Mouse (Mus musculus): ENCODE data around the gene Fshr. TPM values are rescaled to one million over a fixed set of nuclear protein-coding genes. Genes with fewer than 3 reads are reported as not detected.
A peak's percentile ranks its signal among the peaks of the same experiment; 100 is the strongest.

Gene Fshr
- total and polyA plus RNA-seq, 2 experiments from 2014 or later = not detected

- TF ChIP-seq CTCF (IDR thresholded peaks at IDR 0.05; ENCODE audit: low read depth) = no peak
- H3K9ac ChIP-seq = no peak overlapping the region
- H3K4me3 ChIP-seq (ENCODE audit: low read depth, low read length) = no peak overlapping the region
- no peaks in the 10 kb centered on the region for H3K9me3 ChIP-seq (ENCODE audit: low read length)
- H3K4me2 ChIP-seq (ENCODE audit: low read depth) = no peak overlapping the region
- peak; percentile 65 for ATAC-seq
- H3K27ac ChIP-seq (ENCODE audit: low read depth, low read length) = peak overlapping the region; percentile 71
- no peaks in the 10 kb centered on the region for H3K36me3 ChIP-seq (ENCODE audit: insufficient read depth)
- H3K4me1 ChIP-seq (ENCODE audit: insufficient read depth) = peaks cover 7% of the 10 kb centered on the region
- H3K27me3 ChIP-seq (ENCODE audit: insufficient read depth, low read length) = no peaks in the 10 kb centered on the region
- peak; percentile 19 for DNase-seq
- WGBS = 12% methylated on average over 4 of the region's 4 CpGs
Observed at GRCm38 (mm10) chr17:88938153-88938681, 262.3 kb downstream of the Fshr start.

- DNase-seq = peak; percentile 76
- TF ChIP-seq CTCF (IDR thresholded peaks at IDR 0.05; ENCODE audit: low read depth) = 0 out of 2 replicates have a peak, but pooled peaks have one; percentile 11
- Histone ChIP-seq H3K4me3 (ENCODE audit: low read depth, low read length) (no peak overlapping the region), H3K27me3 (ENCODE audit: insufficient read depth, low read length) (no peaks in the 10 kb centered on the region), H3K4me1 (ENCODE audit: insufficient read depth) (peaks cover 7% of the 10 kb centered on the region), H3K9me3 (ENCODE audit: low read length) (no peaks in the 10 kb centered on the region), H3K27ac (ENCODE audit: low read depth, low read length) (peak overlapping the region; percentile 71), H3K36me3 (ENCODE audit: insufficient read depth) (no peaks in the 10 kb centered on the region), H3K4me2 (ENCODE audit: low read depth) (no peak overlapping the region), H3K9ac (no peak overlapping the region)
- WGBS = 4% methylated on average over 7 of the region's 7 CpGs
- ATAC-seq = peak; percentile 98
Observed at GRCm38 (mm10) chr17:88937341-88938152, 262.9 kb downstream of the Fshr start.

- WGBS = 20% methylated on average over 3 of the region's 3 CpGs
- DNase-seq (peak; percentile 26), ATAC-seq (no peak)
- Histone ChIP-seq H3K9ac (no peak overlapping the region), H3K4me3 (ENCODE audit: low read depth, low read length) (no peak overlapping the region), H3K36me3 (ENCODE audit: insufficient read depth) (no peaks in the 10 kb centered on the region), H3K9me3 (ENCODE audit: low read length) (no peaks in the 10 kb centered on the region), H3K4me1 (ENCODE audit: insufficient read depth) (peaks cover 7% of the 10 kb centered on the region), H3K27ac (ENCODE audit: low read depth, low read length) (peak overlapping the region; percentile 71), H3K4me2 (ENCODE audit: low read depth) (no peak overlapping the region), H3K27me3 (ENCODE audit: insufficient read depth, low read length) (no peaks in the 10 kb centered on the region)
- no peak for TF ChIP-seq CTCF (IDR thresholded peaks at IDR 0.05; ENCODE audit: low read depth)
Observed at GRCm38 (mm10) chr17:88936941-88937340, 263.5 kb downstream of the Fshr start.

All from forebrain, postnatal 0 days (tissue).